Mouse (Mus musculus) midbrain, embryonic 10.5 days (tissue): ENCODE results near the gene Ggt1. TPM values are rescaled to one million over a fixed set of nuclear protein-coding genes. Genes with fewer than 3 reads are reported as not detected.
"Not testable (repeated sequence)": the region's sequence is repeated elsewhere in the genome, so short reads cannot be mapped to it uniquely, and the experiment has no call there.

ENCODE experiments used
- DNase-seq: peaks from one replicate; pipeline ENCODE4 v3.0.0-alpha.2; 2017; ENCODE audit warnings: low spot score
- H3K27ac ChIP-seq: fragments of 300-500 bp; sonication (generic); replicated peaks from 2 replicates; pipeline ENCODE4 v1.5.1; 2016; ENCODE audit warnings: mild to moderate bottlenecking
- H3K27me3 ChIP-seq: fragments of 300-500 bp; sonication (generic); 2 replicates; pipeline ENCODE4 v1.6.1; 2016; ENCODE audit warnings: low read depth, mild to moderate bottlenecking; ENCODE audit not compliant: poor library complexity, severe bottlenecking
- H3K36me3 ChIP-seq: fragments of 300-500 bp; sonication (generic); 2 replicates; pipeline ENCODE4 v1.6.1; 2016; ENCODE audit warnings: mild to moderate bottlenecking, moderate library complexity
- H3K4me1 ChIP-seq: fragments of 300-500 bp; sonication (generic); 2 replicates; pipeline ENCODE4 v1.6.1; 2016
- H3K4me3 ChIP-seq: fragments of 300-500 bp; sonication (generic); 2 replicates; pipeline ENCODE4 v1.5.1; 2016; ENCODE audit warnings: mild to moderate bottlenecking, moderate library complexity
- H3K9me3 ChIP-seq: fragments of 300-500 bp; sonication (generic); replicated peaks from 2 replicates; pipeline ENCODE4 v1.6.1; 2016; ENCODE audit warnings: mild to moderate bottlenecking
- WGBS: fragments of 180-500 bp; shearing (Covaris S2); methylation state at CpG from one replicate; pipeline ENCODE4 v1.1.7; 2016; 5-methylcytosine and 5-hydroxymethylcytosine counted together
- polyA plus RNA-seq: library from polyadenylated mRNA; unstranded; fragments of >200 nt; fragmentation: Nextera tagmentation; extraction: Ambion mirVana; gene quantifications from 2 replicates; pipeline ENCODE4 v1.2.1, GENCODE M21; 2016

The Ggt1 gene
- polyA plus RNA-seq, 1 experiment from 2014 or later, result 3.1 TPM

GRCm38 (mm10) chr10:75525450-75525849 lies 36.0 kb upstream of the Ggt1 start:
- 95% methylated on average over 9 of the region's 9 CpGs for WGBS
- not testable (repeated sequence) for H3K27ac ChIP-seq, H3K4me1 ChIP-seq, DNase-seq, H3K4me3 ChIP-seq, H3K9me3 ChIP-seq, H3K27me3 ChIP-seq
- H3K36me3 ChIP-seq, result peaks cover 97% of the 10 kb centered on the region

GRCm38 (mm10) chr10:75530322-75530721 lies 31.1 kb upstream of the Ggt1 start:
- no peak overlapping the region for H3K27ac ChIP-seq
- H3K4me3 ChIP-seq, result no peak overlapping the region
- no peak for DNase-seq
- H3K36me3 ChIP-seq, result peaks cover 96% of the 10 kb centered on the region
- H3K4me1 ChIP-seq, result no peaks in the 10 kb centered on the region
- 86% methylated on average over 2 of the region's 2 CpGs for WGBS
- H3K27me3 ChIP-seq, result no peaks in the 10 kb centered on the region
- H3K9me3 ChIP-seq, result no peaks in the 10 kb centered on the region

- Histone ChIP-seq H3K36me3 (peaks cover 95% of the 10 kb centered on the region), H3K4me1 (no peaks in the 10 kb centered on the region)
Observed at GRCm38 (mm10) chr10:75531532-75532090, 29.8 kb upstream of the Ggt1 start.

GRCm38 (mm10) chr10:75534216-75534615 lies 27.2 kb upstream of the Ggt1 start:
- WGBS, result 94% methylated on average over 8 of the region's 8 CpGs
- no peak overlapping the region for H3K27ac ChIP-seq

More at GRCm38 (mm10) chr10:75531532-75532090, 29.8 kb upstream of the Ggt1 start:
- 90% methylated on average over 9 of the region's 9 CpGs for WGBS
- no peak for DNase-seq
- Histone ChIP-seq H3K4me3 (no peak overlapping the region), H3K9me3 (no peaks in the 10 kb centered on the region), H3K27me3 (no peaks in the 10 kb centered on the region), H3K27ac (no peak overlapping the region)

GRCm38 (mm10) chr10:75534934-75535333 lies 26.5 kb upstream of the Ggt1 start:
- Histone ChIP-seq H3K4me3 (no peak overlapping the region), H3K27me3 (no peaks in the 10 kb centered on the region), H3K36me3 (peaks cover 65% of the 10 kb centered on the region), H3K9me3 (no peaks in the 10 kb centered on the region), H3K4me1 (no peaks in the 10 kb centered on the region), H3K27ac (no peak overlapping the region)
- 92% methylated on average over 8 of the region's 8 CpGs for WGBS
- no peak for DNase-seq

More at GRCm38 (mm10) chr10:75534216-75534615, 27.2 kb upstream of the Ggt1 start:
- DNase-seq, result no peak
- H3K4me3 ChIP-seq, result no peak overlapping the region
- H3K27me3 ChIP-seq, result no peaks in the 10 kb centered on the region
- no peaks in the 10 kb centered on the region for H3K9me3 ChIP-seq
- peaks cover 70% of the 10 kb centered on the region for H3K36me3 ChIP-seq
- H3K4me1 ChIP-seq, result no peaks in the 10 kb centered on the region

GRCm38 (mm10) chr10:75535423-75535822 lies 26.0 kb upstream of the Ggt1 start:
- DNase-seq, result no peak
- H3K9me3 ChIP-seq, result no peaks in the 10 kb centered on the region
- H3K27me3 ChIP-seq, result no peaks in the 10 kb centered on the region
- no peak overlapping the region for H3K27ac ChIP-seq
- H3K4me3 ChIP-seq, result no peak overlapping the region
- H3K36me3 ChIP-seq, result peaks cover 60% of the 10 kb centered on the region
- H3K4me1 ChIP-seq, result no peaks in the 10 kb centered on the region
- WGBS, result 98% methylated on average over 2 of the region's 2 CpGs

GRCm38 (mm10) chr10:75536123-75536522 lies 25.3 kb upstream of the Ggt1 start:
- no peak for DNase-seq
- peaks cover 54% of the 10 kb centered on the region for H3K36me3 ChIP-seq
- no peaks in the 10 kb centered on the region for H3K9me3 ChIP-seq
- H3K4me1 ChIP-seq, result no peaks in the 10 kb centered on the region
- WGBS, result 97% methylated on average over 5 of the region's 5 CpGs
- H3K27ac ChIP-seq, result no peak overlapping the region
- H3K4me3 ChIP-seq, result no peak overlapping the region
- H3K27me3 ChIP-seq, result no peaks in the 10 kb centered on the region

GRCm38 (mm10) chr10:75547901-75548300 lies 13.5 kb upstream of the Ggt1 start:
- no peak for DNase-seq
- peaks cover 14% of the 10 kb centered on the region; the same call in 1 of the 2 replicates for H3K9me3 ChIP-seq
- H3K4me1 ChIP-seq, result peaks cover 3% of the 10 kb centered on the region; the same call in 1 of the 2 replicates
- no peaks in the 10 kb centered on the region for H3K36me3 ChIP-seq
- H3K4me3 ChIP-seq, result no peak overlapping the region
- H3K27ac ChIP-seq, result no peak overlapping the region
- H3K27me3 ChIP-seq, result no peaks in the 10 kb centered on the region
- WGBS, result 80% methylated on average over 7 of the region's 7 CpGs

- H3K4me1 ChIP-seq, result peaks cover 8% of the 10 kb centered on the region; the same call in 1 of the 2 replicates
- peaks cover 14% of the 10 kb centered on the region; the same call in 1 of the 2 replicates for H3K9me3 ChIP-seq
- DNase-seq, result no peak
- H3K36me3 ChIP-seq, result no peaks in the 10 kb centered on the region
- no peaks in the 10 kb centered on the region for H3K27me3 ChIP-seq
- WGBS, result 84% methylated on average over 14 of the region's 14 CpGs
- H3K27ac ChIP-seq, result no peak overlapping the region
- H3K4me3 ChIP-seq, result no peak overlapping the region
Observed at GRCm38 (mm10) chr10:75548486-75548885, 12.9 kb upstream of the Ggt1 start.

GRCm38 (mm10) chr10:75549886-75550285 lies 11.5 kb upstream of the Ggt1 start:
- Histone ChIP-seq H3K4me1 (peaks cover 8% of the 10 kb centered on the region; the same call in 1 of the 2 replicates), H3K9me3 (peaks cover 9% of the 10 kb centered on the region; the same call in 1 of the 2 replicates), H3K27me3 (no peaks in the 10 kb centered on the region), H3K4me3 (no peak overlapping the region), H3K36me3 (no peaks in the 10 kb centered on the region), H3K27ac (no peak overlapping the region)
- 87% methylated on average over 7 of the region's 7 CpGs for WGBS
- DNase-seq, result no peak

GRCm38 (mm10) chr10:75551175-75551574 lies 10.2 kb upstream of the Ggt1 start:
- H3K4me1 ChIP-seq, result peaks cover 11% of the 10 kb centered on the region
- no peak for DNase-seq
- H3K27me3 ChIP-seq, result peaks cover 3% of the 10 kb centered on the region; the same call in 1 of the 2 replicates
- no peak overlapping the region for H3K4me3 ChIP-seq
- WGBS, result 58% methylated on average over 12 of the region's 12 CpGs
- H3K27ac ChIP-seq, result no peak overlapping the region
- no peaks in the 10 kb centered on the region for H3K36me3 ChIP-seq
- H3K9me3 ChIP-seq, result no peaks in the 10 kb centered on the region

- Histone ChIP-seq H3K9me3 (no peaks in the 10 kb centered on the region), H3K36me3 (no peaks in the 10 kb centered on the region), H3K27ac (no peak overlapping the region), H3K27me3 (peaks cover 11% of the 10 kb centered on the region), H3K4me3 (no peak overlapping the region), H3K4me1 (peaks cover 17% of the 10 kb centered on the region)
- WGBS, result 92% methylated on average over 2 of the region's 2 CpGs
- no peak for DNase-seq
Observed at GRCm38 (mm10) chr10:75552106-75552505, 9.3 kb upstream of the Ggt1 start.

- no peak for DNase-seq
- Histone ChIP-seq H3K9me3 (no peaks in the 10 kb centered on the region), H3K27me3 (peaks cover 19% of the 10 kb centered on the region), H3K4me1 (peaks cover 17% of the 10 kb centered on the region), H3K4me3 (no peak overlapping the region), H3K36me3 (no peaks in the 10 kb centered on the region), H3K27ac (no peak overlapping the region)
- WGBS, result 74% methylated on average over 13 of the region's 13 CpGs
Observed at GRCm38 (mm10) chr10:75552701-75553450, 8.5 kb upstream of the Ggt1 start.
